Mouse (Mus musculus) testis, postnatal 10 days (tissue): ENCODE data around the gene Mrpl21.

Experiments
- DNase-seq: peaks from one replicate; pipeline ENCODE4 v3.0.0; 2021; ENCODE audit warnings: low spot score

The Mrpl21 gene

GRCm38 (mm10) chr19:3297775-3298174 lies 15.1 kb downstream of the Mrpl21 start:
- DNase-seq: no peak

GRCm38 (mm10) chr19:3304017-3304416 lies 21.3 kb downstream of the Mrpl21 start:
- no peak for DNase-seq

- DNase-seq: no peak
These were observed 24.7 kb downstream of the Mrpl21 start for GRCm38 (mm10) chr19:3307175-3307949.

- no peak for DNase-seq
These were observed 36.6 kb downstream of the Mrpl21 start for GRCm38 (mm10) chr19:3319341-3319740.

- DNase-seq: no peak
These were observed 37.4 kb downstream of the Mrpl21 start for GRCm38 (mm10) chr19:3320086-3320485.

GRCm38 (mm10) chr19:3320801-3321200 lies 38.1 kb downstream of the Mrpl21 start:
- no peak for DNase-seq

- DNase-seq: peak; percentile 90
These were observed 38.9 kb downstream of the Mrpl21 start for GRCm38 (mm10) chr19:3321617-3322016.

- peak; percentile 78 for DNase-seq
These were observed 39.7 kb downstream of the Mrpl21 start, which contains the start of gene Cpt1a for GRCm38 (mm10) chr19:3322261-3322969. Gene Cpt1a, plus strand, starts transcription at chr19:3322334.

GRCm38 (mm10) chr19:3323201-3323621 lies 40.5 kb downstream of the Mrpl21 start:
- DNase-seq: peak; percentile 95

GRCm38 (mm10) chr19:3323753-3324270 lies 41.1 kb downstream of the Mrpl21 start:
- peak; percentile 90 for DNase-seq

GRCm38 (mm10) chr19:3324271-3324811 lies 41.6 kb downstream of the Mrpl21 start:
- no peak for DNase-seq

GRCm38 (mm10) chr19:3324931-3325711 lies 42.4 kb downstream of the Mrpl21 start:
- peak; percentile 97 for DNase-seq

GRCm38 (mm10) chr19:3325771-3326478 lies 43.2 kb downstream of the Mrpl21 start:
- DNase-seq: no peak

GRCm38 (mm10) chr19:3326479-3327047 lies 43.9 kb downstream of the Mrpl21 start:
- DNase-seq: no peak

GRCm38 (mm10) chr19:3333247-3333646 lies 50.5 kb downstream of the Mrpl21 start:
- no peak for DNase-seq

- no peak for DNase-seq
These were observed 51.2 kb downstream of the Mrpl21 start for GRCm38 (mm10) chr19:3333694-3334515.

- no peak for DNase-seq
These were observed 51.8 kb downstream of the Mrpl21 start for GRCm38 (mm10) chr19:3334550-3334949.

GRCm38 (mm10) chr19:3335917-3336316 lies 53.2 kb downstream of the Mrpl21 start:
- DNase-seq: no peak

GRCm38 (mm10) chr19:3336485-3337255 lies 54.0 kb downstream of the Mrpl21 start:
- DNase-seq: no peak
